Mouse (Mus musculus) MEL (cell line): Measurements from ENCODE around the gene Nedd8. TPM values are rescaled to one million over a fixed set of nuclear protein-coding genes. Genes with fewer than 3 reads are reported as not detected.
A peak's percentile ranks its signal among the peaks of the same experiment; 100 is the strongest.

Source experiments
- DNase-seq: peaks from one replicate; pipeline ENCODE4 v3.0.0; 2011; ENCODE audit warnings: low read depth, low spot score
- H3K27ac ChIP-seq: 2 replicates; pipeline ENCODE4 v1.5.1; 2012; ENCODE audit warnings: low read depth, mild to moderate bottlenecking, control low read depth, low read length, moderate library complexity; ENCODE audit not compliant: control insufficient read depth
- H3K27me3 ChIP-seq, 2 experiments: fragments of 150-350 bp in 1 of 2; sonication (generic) in 1 of 2; 2 replicates each; pipeline ENCODE4 v1.6.1; 2012; ENCODE audit warnings: low read length in 2 of 2, mild to moderate bottlenecking in 2 of 2, improper control_type of control experiment in 1 of 2, moderate library complexity in 1 of 2; ENCODE audit not compliant: insufficient read depth in 2 of 2, control insufficient read depth in 1 of 2
- H3K36me3 ChIP-seq, 2 experiments: 2 replicates each; pipeline ENCODE4 v1.6.1; 2012 to 2014; ENCODE audit warnings: low read length in 2 of 2, improper control_type of control experiment in 1 of 2, inconsistent platforms in 1 of 2, mild to moderate bottlenecking in 1 of 2; ENCODE audit not compliant: insufficient read depth in 2 of 2, control insufficient read depth in 1 of 2
- H3K4me1 ChIP-seq, 2 experiments: fragments of 150-350 bp in 1 of 2; sonication (generic) in 1 of 2; 2 replicates each; pipeline ENCODE4 v1.6.1; 2012; ENCODE audit warnings: low read length in 2 of 2, improper control_type of control experiment in 1 of 2, mild to moderate bottlenecking in 1 of 2; ENCODE audit not compliant: insufficient read depth in 2 of 2, control insufficient read depth in 1 of 2
- H3K4me3 ChIP-seq, 2 experiments: fragments of 150-350 bp in 1 of 2; sonication (generic) in 1 of 2; 2 replicates each; pipeline ENCODE4 v1.5.1; 2012; ENCODE audit warnings: low read depth in 2 of 2, low read length in 2 of 2, mild to moderate bottlenecking in 2 of 2, moderate library complexity in 2 of 2, control low read depth in 1 of 2, improper control_type of control experiment in 1 of 2; ENCODE audit not compliant: control insufficient read depth in 1 of 2, insufficient read depth in 1 of 2
- H3K79me2 ChIP-seq: 2 replicates; pipeline ENCODE4 v1.6.1; 2012; ENCODE audit warnings: mild to moderate bottlenecking, low read length, moderate library complexity; ENCODE audit not compliant: control insufficient read depth, poor library complexity, insufficient read depth
- H3K9ac ChIP-seq: 2 replicates; pipeline ENCODE4 v1.6.1; 2012; ENCODE audit warnings: low read depth, mild to moderate bottlenecking, control low read depth, low read length, moderate library complexity; ENCODE audit not compliant: control insufficient read depth, poor library complexity, severe bottlenecking
- H3K9me3 ChIP-seq: fragments of 150-350 bp; sonication (generic); replicated peaks from 2 replicates; pipeline ENCODE4 v1.6.1; 2012; ENCODE audit warnings: mild to moderate bottlenecking, low read length, improper control_type of control experiment, moderate library complexity; ENCODE audit not compliant: insufficient read depth
- CHD1 ChIP-seq: IDR thresholded peaks from 2 replicates; pipeline ENCODE4 v1.6.1; 2012; ENCODE audit warnings: low read depth, mild to moderate bottlenecking, inconsistent platforms, low read length, improper control_type of control experiment
- GATA1 ChIP-seq: IDR thresholded peaks from 2 replicates; pipeline ENCODE4 v1.6.1; 2011; ENCODE audit warnings: low read depth, low read length, improper control_type of control experiment
- KAT2A ChIP-seq: conservative IDR thresholded peaks from 2 replicates; pipeline ENCODE4 v1.6.1; 2012; ENCODE audit warnings: low read depth, low read length, improper control_type of control experiment, inconsistent platforms
- MYC ChIP-seq: IDR thresholded peaks from 2 replicates; pipeline ENCODE4 v1.6.1; 2011; ENCODE audit warnings: low read depth, mild to moderate bottlenecking, low read length, improper control_type of control experiment, moderate library complexity
- NRF1 ChIP-seq: IDR thresholded peaks from 2 replicates; pipeline ENCODE4 v1.6.1; 2014; ENCODE audit warnings: low read depth, mild to moderate bottlenecking, inconsistent platforms, low read length, improper control_type of control experiment, moderate library complexity; ENCODE audit not compliant: poor library complexity, insufficient read depth, severe bottlenecking
- RAD21 ChIP-seq: IDR thresholded peaks from 2 replicates; pipeline ENCODE4 v1.6.1; 2011; ENCODE audit warnings: mild to moderate bottlenecking, low read depth, low read length, improper control_type of control experiment
- SIN3A ChIP-seq: IDR thresholded peaks from 2 replicates; pipeline ENCODE4 v1.6.1; 2012; ENCODE audit warnings: low read length, improper control_type of control experiment, inconsistent platforms
- TBP ChIP-seq: IDR thresholded peaks from 2 replicates; pipeline ENCODE4 v1.8.0; 2011; ENCODE audit warnings: low read depth, low read length, improper control_type of control experiment
- TCF12 ChIP-seq: IDR thresholded peaks from 2 replicates; pipeline ENCODE4 v1.6.1; 2014; ENCODE audit warnings: low read depth, mild to moderate bottlenecking, inconsistent platforms, low read length, improper control_type of control experiment, moderate library complexity
- UBTF ChIP-seq: IDR thresholded peaks from 2 replicates; pipeline ENCODE4 v1.6.1; 2012; ENCODE audit warnings: low read depth, mild to moderate bottlenecking, inconsistent platforms, low read length, improper control_type of control experiment, moderate library complexity, borderline replicate concordance; ENCODE audit not compliant: insufficient read depth
- USF2 ChIP-seq, 2 experiments: IDR thresholded peaks; 2 replicates each; pipeline ENCODE4 v1.6.1; 2011 to 2012; ENCODE audit warnings: improper control_type of control experiment in 2 of 2, low read length in 2 of 2, borderline replicate concordance in 1 of 2, inconsistent platforms in 1 of 2, low read depth in 1 of 2, mild to moderate bottlenecking in 1 of 2; ENCODE audit not compliant: insufficient read depth in 1 of 2
- ZC3H11A ChIP-seq: IDR thresholded peaks from 2 replicates; pipeline ENCODE4 v1.6.1; 2012; ENCODE audit warnings: low read depth, mild to moderate bottlenecking, inconsistent platforms, low read length, improper control_type of control experiment
- ZKSCAN1 ChIP-seq: IDR thresholded peaks from 2 replicates; pipeline ENCODE4 v1.6.1; 2012; ENCODE audit warnings: low read depth, mild to moderate bottlenecking, inconsistent platforms, low read length, improper control_type of control experiment, moderate library complexity
- ZMIZ1 ChIP-seq: IDR thresholded peaks from 2 replicates; pipeline ENCODE4 v1.6.1; 2012; ENCODE audit warnings: low read depth, mild to moderate bottlenecking, inconsistent platforms, low read length, improper control_type of control experiment, moderate library complexity
- polyA plus RNA-seq, 2 experiments: library from polyadenylated mRNA; stranded (reverse) in 1 of 2; unstranded in 1 of 2; fragments of >175 nt in 1 of 2; fragments of >200 nt in 1 of 2; gene quantifications; 2 replicates each; pipeline versions ENCODE4 v1.2.1 to v1.2.4; 2012; ENCODE audit warnings: low replicate concordance in 2 of 2, low read depth in 1 of 2; ENCODE audit not compliant: insufficient read length in 2 of 2, insufficient read depth in 1 of 2, missing spikeins in 1 of 2
- total RNA-seq: library from RNA; depleted of rRNA; stranded (reverse); fragments of 300-350 nt; gene quantifications from 2 replicates; pipeline ENCODE4 v1.2.3, GENCODE M21; 2012; rRNA removed

The Nedd8 gene
- total and polyA plus RNA-seq, 3 experiments: 515 to 528 TPM; not detected in 1

DNA sequence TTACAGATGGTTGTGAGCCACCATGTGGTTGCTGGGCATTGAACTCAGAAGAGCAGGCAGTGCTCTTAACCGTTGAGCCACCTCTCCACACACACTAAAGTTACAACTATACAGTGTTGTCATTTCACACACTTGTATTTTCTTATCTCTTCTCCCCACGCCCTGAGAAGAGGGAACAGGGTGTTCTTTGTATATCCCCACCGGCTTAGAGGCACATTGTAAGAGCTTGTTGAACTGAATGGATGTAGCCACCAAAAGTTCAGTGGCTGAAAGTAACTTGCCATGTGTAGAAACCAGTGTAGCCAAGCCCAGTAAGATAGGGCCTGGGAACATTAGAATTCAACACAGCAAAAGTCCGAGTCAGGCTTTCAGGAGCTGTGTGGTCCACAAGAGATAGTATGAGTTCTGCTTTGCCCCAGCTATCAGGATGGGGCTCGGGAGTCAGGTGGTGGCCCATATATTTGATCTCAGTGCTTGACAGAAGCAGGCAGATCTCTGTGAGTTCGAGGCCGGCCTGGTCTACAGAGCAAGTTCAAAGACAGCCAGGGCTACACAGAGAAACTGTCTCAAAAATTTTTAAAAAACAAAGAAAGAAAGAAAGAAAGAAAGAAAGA is 57.3 kb downstream of the Nedd8 start (continued):
- TF ChIP-seq CHD1: no peak
- peak; percentile 65 for TF ChIP-seq TBP
- TF ChIP-seq ZC3H11A: no peak
- no peak for TF ChIP-seq NRF1
- no peak for TF ChIP-seq MYC
- TF ChIP-seq ZKSCAN1: no peak
- TF ChIP-seq RAD21: no peak
- no peak for TF ChIP-seq UBTF
- no peak for TF ChIP-seq USF2 (IDR thresholded peaks at IDR 0.05; ENCODE audit: borderline replicate concordance in 1 of 2, insufficient read depth in 1 of 2, low read depth in 1 of 2, low read length in 2 of 2)
- TF ChIP-seq TCF12: 0 out of 2 replicates have a peak, but pooled peaks have one; percentile 2
- no peak for TF ChIP-seq SIN3A
- TF ChIP-seq KAT2A: no peak
- TF ChIP-seq ZMIZ1: no peak

DNA sequence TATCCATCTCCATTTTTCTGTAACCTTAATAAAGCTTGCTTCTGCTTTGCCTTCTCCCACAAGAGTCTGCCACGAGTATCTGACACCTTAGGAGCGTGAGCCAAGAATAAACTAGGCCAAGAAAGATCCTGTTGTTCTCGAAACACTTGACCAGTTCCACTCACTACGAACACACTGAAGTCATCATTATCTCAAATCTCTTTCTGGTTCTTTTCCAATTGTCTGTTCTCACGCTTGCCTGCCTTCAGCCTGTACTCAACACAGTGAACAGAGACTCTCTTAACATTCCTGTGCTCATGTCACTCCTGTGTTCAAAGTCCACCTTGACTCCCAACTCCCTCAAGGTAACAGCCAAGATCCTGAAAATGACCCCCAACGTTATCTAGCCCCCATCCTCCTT is 58.6 kb downstream of the Nedd8 start:
- TF ChIP-seq TCF12 (no peak), GATA1 (peak; percentile 33; the same call in 1 of the 2 replicates)
- TF ChIP-seq, all 39 proteins: peak for 1
- no peaks in the 10 kb centered on the region for H3K9me3 ChIP-seq
- peaks cover 0 to 24% of the 10 kb centered on the region in 2 experiments; a peak in 2 of 4 replicates for H3K36me3 ChIP-seq
- H3K27me3 ChIP-seq: no peaks in the 10 kb centered on the region
- no peaks in the 10 kb centered on the region for H3K79me2 ChIP-seq
- peak overlapping the region; percentile 24 for H3K27ac ChIP-seq
- H3K9ac ChIP-seq: no peak overlapping the region
- peak; percentile 59 for DNase-seq
- peaks cover 11 to 40% of the 10 kb centered on the region in 2 experiments for H3K4me1 ChIP-seq
- H3K4me3 ChIP-seq: no peak overlapping the region

Other genes starting within 250 kb of the Nedd8 start
Only the 30 nearest of the 35 such genes appear.
- 0.23 and 0.27 TPM in 2 replicates for gene Carmil3, start 181.5 kb downstream of the Nedd8 start, total RNA-seq
- 1 to 10 TPM in 1 of 2 experiments, not detected in 1; 2.6 TPM for gene Carmil3, start 181.5 kb downstream of the Nedd8 start, polyA plus RNA-seq
- not detected in 2 replicates for gene Cpne6, start 161.7 kb downstream of the Nedd8 start, total RNA-seq
- gene Cpne6, start 161.7 kb downstream of the Nedd8 start, polyA plus RNA-seq: not detected
- not detected in 2 replicates for gene Nrl, start 147.1 kb downstream of the Nedd8 start, total RNA-seq
- not detected for gene Nrl, start 147.1 kb downstream of the Nedd8 start, polyA plus RNA-seq
- 17.0 and 64.4 TPM in 2 replicates for gene Pck2, start 131.9 kb downstream of the Nedd8 start, total RNA-seq
- 100 to 1,000 TPM in 1 of 2 experiments, 10 to 100 TPM in 1; 63.7 to 103 TPM for gene Pck2, start 131.9 kb downstream of the Nedd8 start, polyA plus RNA-seq
- 24.3 and 27.7 TPM in 2 replicates for gene Dcaf11, start 112.1 kb downstream of the Nedd8 start, total RNA-seq
- 10 to 100 TPM in 1 of 2 experiments, not detected in 1; 37.9 TPM for gene Dcaf11, start 112.1 kb downstream of the Nedd8 start, polyA plus RNA-seq
- gene A730061H03Rik, start 111.7 kb downstream of the Nedd8 start, total RNA-seq: 0.73 and 0.92 TPM in 2 replicates
- gene A730061H03Rik, start 111.7 kb downstream of the Nedd8 start, polyA plus RNA-seq: under 1 TPM in 1 of 2 experiments, not detected in 1; 0.86 TPM
- gene Fitm1, start 96.5 kb downstream of the Nedd8 start, total RNA-seq: not detected in 2 replicates
- gene Fitm1, start 96.5 kb downstream of the Nedd8 start, polyA plus RNA-seq: under 1 TPM in 1 of 2 experiments, not detected in 1; 0.07 TPM
- 73.8 and 85.9 TPM in 2 replicates for gene Psme1, start 94.0 kb downstream of the Nedd8 start, total RNA-seq
- gene Psme1, start 94.0 kb downstream of the Nedd8 start, polyA plus RNA-seq: 100 to 1,000 TPM in 1 of 2 experiments, not detected in 1; 205 TPM
- gene Emc9, start 86.8 kb downstream of the Nedd8 start, total RNA-seq: 55.4 and 59.4 TPM in 2 replicates
- gene Emc9, start 86.8 kb downstream of the Nedd8 start, polyA plus RNA-seq: 10 to 100 TPM in 1 of 2 experiments, not detected in 1; 38.7 TPM
- gene Psme2, start 81.0 kb downstream of the Nedd8 start, total RNA-seq: 98.1 and 143 TPM in 2 replicates
- 100 to 1,000 TPM in 1 of 2 experiments, not detected in 1; 231 TPM for gene Psme2, start 81.0 kb downstream of the Nedd8 start, polyA plus RNA-seq
- gene Rnf31, start 80.4 kb downstream of the Nedd8 start, total RNA-seq: 10.7 and 12.9 TPM in 2 replicates
- 10 to 100 TPM in 1 of 2 experiments, not detected in 1; 24.5 TPM for gene Rnf31, start 80.4 kb downstream of the Nedd8 start, polyA plus RNA-seq
- gene Irf9, start 68.6 kb downstream of the Nedd8 start, total RNA-seq: 5.0 and 8.5 TPM in 2 replicates
- gene Irf9, start 68.6 kb downstream of the Nedd8 start, polyA plus RNA-seq: 10 to 100 TPM in 1 of 2 experiments, not detected in 1; 14.8 TPM
- gene Rec8, start 54.1 kb downstream of the Nedd8 start, total RNA-seq: 1.5 and 1.6 TPM in 2 replicates
- 1 to 10 TPM in 1 of 2 experiments, not detected in 1; 2.5 TPM for gene Rec8, start 54.1 kb downstream of the Nedd8 start, polyA plus RNA-seq
- gene Ipo4, start 36.2 kb downstream of the Nedd8 start, total RNA-seq: 46.2 and 54.1 TPM in 2 replicates
- 100 to 1,000 TPM in 1 of 2 experiments, not detected in 1; 132 TPM for gene Ipo4, start 36.2 kb downstream of the Nedd8 start, polyA plus RNA-seq
- not detected in 2 replicates for gene Gm49378, start 34.2 kb downstream of the Nedd8 start, total RNA-seq
- 1 to 10 TPM in 1 of 2 experiments, not detected in 1; 4.6 TPM for gene Gm49378, start 34.2 kb downstream of the Nedd8 start, polyA plus RNA-seq
- gene Tm9sf1, start 28.3 kb downstream of the Nedd8 start, total RNA-seq: 49.4 and 60.5 TPM in 2 replicates
- gene Tm9sf1, start 28.3 kb downstream of the Nedd8 start, polyA plus RNA-seq: 10 to 100 TPM in 1 of 2 experiments, not detected in 1; 80.1 TPM
- 0.08 and 0.10 TPM in 2 replicates for gene Tssk4, start 21.9 kb downstream of the Nedd8 start, total RNA-seq
- gene Tssk4, start 21.9 kb downstream of the Nedd8 start, polyA plus RNA-seq: under 1 TPM in 1 of 2 experiments, not detected in 1; 0.40 TPM
- 25.5 and 30.6 TPM in 2 replicates for gene Mdp1, start 11.6 kb downstream of the Nedd8 start, total RNA-seq
- gene Mdp1, start 11.6 kb downstream of the Nedd8 start, polyA plus RNA-seq: 10 to 100 TPM in 1 of 2 experiments, not detected in 1; 25.6 TPM
- gene Gmpr2, start 183 bp downstream of the Nedd8 start, total RNA-seq: 22.3 and 24.5 TPM in 2 replicates
- 10 to 100 TPM in 1 of 2 experiments, not detected in 1; 28.8 TPM for gene Gmpr2, start 183 bp downstream of the Nedd8 start, polyA plus RNA-seq
- gene Tinf2, start 9.7 kb upstream of the Nedd8 start, total RNA-seq: 27.2 and 27.8 TPM in 2 replicates
- 10 to 100 TPM in 1 of 2 experiments, not detected in 1; 53.0 TPM for gene Tinf2, start 9.7 kb upstream of the Nedd8 start, polyA plus RNA-seq
- 5.8 and 6.2 TPM in 2 replicates for gene Tgm1, start 41.8 kb upstream of the Nedd8 start, total RNA-seq
- gene Tgm1, start 41.8 kb upstream of the Nedd8 start, polyA plus RNA-seq: 10 to 100 TPM in 1 of 2 experiments, not detected in 1; 11.4 TPM
- gene Rabggta, start 50.1 kb upstream of the Nedd8 start, total RNA-seq: 21.8 and 22.8 TPM in 2 replicates
- 10 to 100 TPM in 1 of 2 experiments, not detected in 1; 32.0 TPM for gene Rabggta, start 50.1 kb upstream of the Nedd8 start, polyA plus RNA-seq
- gene Dhrs1, start 73.6 kb upstream of the Nedd8 start, total RNA-seq: 20.0 and 21.7 TPM in 2 replicates
- 10 to 100 TPM in 1 of 2 experiments, not detected in 1; 48.8 TPM for gene Dhrs1, start 73.6 kb upstream of the Nedd8 start, polyA plus RNA-seq
- 46.1 and 47.8 TPM in 2 replicates for gene Nop9, start 73.6 kb upstream of the Nedd8 start, total RNA-seq
- gene Nop9, start 73.6 kb upstream of the Nedd8 start, polyA plus RNA-seq: 100 to 1,000 TPM in 1 of 2 experiments, not detected in 1; 112 TPM
- gene Cideb, start 86.3 kb upstream of the Nedd8 start, total RNA-seq: 1.7 and 2.4 TPM in 2 replicates
- gene Cideb, start 86.3 kb upstream of the Nedd8 start, polyA plus RNA-seq: under 1 TPM in 1 of 2 experiments, not detected in 1; 0.53 TPM
- 0.19 and 0.59 TPM in 2 replicates for gene Ltb4r2, start 89.3 kb upstream of the Nedd8 start, total RNA-seq
- gene Ltb4r2, start 89.3 kb upstream of the Nedd8 start, polyA plus RNA-seq: under 1 TPM in 1 of 2 experiments, not detected in 1; 0.52 TPM
- 0.35 and 0.65 TPM in 2 replicates for gene Ltb4r1, start 93.8 kb upstream of the Nedd8 start, total RNA-seq
- 1 to 10 TPM in 1 of 2 experiments, not detected in 1; 1.5 TPM for gene Ltb4r1, start 93.8 kb upstream of the Nedd8 start, polyA plus RNA-seq
- 0.19 and 0.29 TPM in 2 replicates for gene Adcy4, start 112.0 kb upstream of the Nedd8 start, total RNA-seq
- gene Adcy4, start 112.0 kb upstream of the Nedd8 start, polyA plus RNA-seq: under 1 TPM in 1 of 2 experiments, not detected in 1; 0.35 TPM
- gene Ripk3, start 116.7 kb upstream of the Nedd8 start, total RNA-seq: 67.1 and 77.4 TPM in 2 replicates
- 100 to 1,000 TPM; 123 to 124 TPM for gene Ripk3, start 116.7 kb upstream of the Nedd8 start, polyA plus RNA-seq
- 0.20 and 0.27 TPM in 2 replicates for gene Nfatc4, start 151.0 kb upstream of the Nedd8 start, total RNA-seq
- under 1 TPM in 1 of 2 experiments, not detected in 1; 0.71 TPM for gene Nfatc4, start 151.0 kb upstream of the Nedd8 start, polyA plus RNA-seq